Mouse (Mus musculus) v-Abl transformed pro-B cells (cell line): ENCODE data around the gene Tmem223.

Experiments
- in situ Hi-C, 2 experiments: fragments of 400-800 bp; cut with MboI; formaldehyde crosslinking; loops; one replicate each; pipeline ENCODE4 v1.15.1; 2025; ENCODE audit not compliant: unreplicated experiment in 2 of 2

The Tmem223 gene

DNA sequence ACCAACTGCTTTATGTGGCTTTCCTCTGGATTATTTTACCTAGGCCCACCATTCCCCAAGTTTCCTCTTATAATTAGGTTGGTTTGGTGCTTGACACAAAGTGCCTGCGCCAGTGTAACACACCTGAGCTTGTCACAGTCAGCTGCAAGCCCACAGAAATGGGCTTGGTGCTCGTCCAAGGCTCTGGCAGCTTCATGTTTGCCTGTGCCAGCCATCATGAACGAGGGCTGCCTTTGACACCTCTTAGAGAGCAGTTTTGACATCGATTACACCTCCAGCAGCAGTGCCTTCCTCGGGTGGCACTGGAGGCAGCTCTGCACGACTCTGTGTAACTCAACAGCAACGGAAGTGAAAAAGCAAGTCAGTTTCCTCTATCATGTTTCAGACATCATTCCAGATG lies 19.4 kb downstream of the Tmem223 start:
- in situ Hi-C loops: no loop called here

DNA sequence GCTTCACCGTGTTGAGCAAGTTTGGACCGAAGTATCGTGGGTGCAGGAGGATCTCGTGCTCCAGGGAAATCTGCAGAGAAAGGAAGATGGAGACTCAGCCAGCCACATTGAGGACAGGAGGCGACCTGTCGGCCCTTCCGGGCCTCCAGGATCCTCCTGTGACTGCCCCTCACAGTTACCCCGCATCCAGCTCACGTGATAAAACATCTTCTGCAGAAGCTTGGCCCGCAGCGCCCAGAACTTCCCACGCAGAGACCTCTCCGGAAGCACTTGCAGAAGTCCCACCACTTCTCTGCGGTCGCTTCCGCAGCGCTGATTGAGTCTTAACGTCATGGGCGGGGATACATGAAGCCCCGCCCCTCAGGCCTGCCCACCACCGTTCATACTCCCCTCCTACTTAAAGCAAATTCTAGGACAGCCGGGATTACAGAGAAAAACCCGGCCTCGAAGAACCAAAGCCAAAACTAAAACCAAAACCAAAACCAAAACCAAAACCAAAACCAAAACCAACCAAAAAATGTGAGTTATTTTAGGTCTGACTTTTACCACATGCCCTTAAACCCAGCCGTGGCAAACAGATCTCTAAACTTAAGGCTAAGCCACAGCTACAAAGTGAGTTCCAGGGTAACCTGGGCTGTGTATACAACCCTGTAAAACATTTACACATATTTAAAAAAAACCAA lies 27.6 kb downstream of the Tmem223 start, which contains the start of gene Polr2g:
Gene Polr2g (minus strand): TSS at position 314 of the 683 bp plus-strand sequence.
- in situ Hi-C loops: no loop called here

DNA sequence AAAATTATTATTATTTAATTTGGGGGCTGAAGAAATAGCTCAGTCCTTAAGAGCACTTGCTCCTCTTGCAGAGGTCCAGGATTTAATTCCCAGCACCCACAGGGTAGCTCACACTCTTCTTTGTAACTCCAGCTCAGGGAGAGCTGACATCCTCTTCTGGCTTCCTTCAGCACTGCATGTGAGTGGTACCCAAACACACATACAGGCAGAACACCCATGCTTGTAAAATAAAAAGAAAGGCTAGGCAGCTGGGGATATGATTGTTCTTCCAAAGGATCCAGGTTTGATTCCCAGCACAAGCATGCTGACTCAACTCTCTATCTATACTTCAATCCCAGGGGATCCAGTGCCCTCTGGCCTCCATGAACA lies 28.1 kb downstream of the Tmem223 start:
- in situ Hi-C loops: no loop called here

DNA sequence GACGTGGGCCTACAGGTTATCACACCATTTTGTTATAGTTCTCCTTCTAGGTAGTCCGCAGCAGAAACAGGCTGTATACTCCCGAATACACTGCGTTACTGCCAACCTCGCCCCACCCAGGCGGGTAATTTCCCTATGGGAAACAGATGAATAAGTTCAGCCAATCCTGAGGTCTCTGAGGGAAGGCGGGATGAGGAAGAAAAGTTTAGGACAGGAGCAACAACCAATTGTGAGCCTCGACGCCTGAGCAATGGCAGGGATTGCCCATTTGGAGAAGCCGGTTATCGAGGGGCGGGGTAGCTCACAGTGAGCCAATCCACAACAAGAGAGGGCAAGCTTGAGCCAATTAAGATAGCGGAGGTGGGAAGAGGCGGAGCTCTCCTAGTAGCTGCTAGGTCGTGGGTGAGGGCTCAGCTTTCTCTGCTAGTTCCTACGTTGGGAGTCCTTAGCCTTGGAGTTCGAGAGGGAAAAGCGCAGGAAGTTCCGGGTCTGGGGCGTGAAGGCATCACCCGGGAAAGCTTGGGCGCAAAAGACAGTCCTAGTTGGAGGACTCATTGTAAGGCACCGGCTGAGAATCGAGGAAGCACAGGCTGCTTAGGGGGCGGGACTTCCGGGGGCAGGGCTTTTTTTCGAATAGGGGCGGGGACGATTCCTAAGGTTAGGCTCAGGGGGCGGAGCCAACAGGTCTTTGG lies 31.5 kb downstream of the Tmem223 start, which contains the start of gene Zbtb3:
Gene Zbtb3 (plus strand): TSS at position 426 of the 692 bp plus-strand sequence.
- in situ Hi-C loops: no loop called here

DNA sequence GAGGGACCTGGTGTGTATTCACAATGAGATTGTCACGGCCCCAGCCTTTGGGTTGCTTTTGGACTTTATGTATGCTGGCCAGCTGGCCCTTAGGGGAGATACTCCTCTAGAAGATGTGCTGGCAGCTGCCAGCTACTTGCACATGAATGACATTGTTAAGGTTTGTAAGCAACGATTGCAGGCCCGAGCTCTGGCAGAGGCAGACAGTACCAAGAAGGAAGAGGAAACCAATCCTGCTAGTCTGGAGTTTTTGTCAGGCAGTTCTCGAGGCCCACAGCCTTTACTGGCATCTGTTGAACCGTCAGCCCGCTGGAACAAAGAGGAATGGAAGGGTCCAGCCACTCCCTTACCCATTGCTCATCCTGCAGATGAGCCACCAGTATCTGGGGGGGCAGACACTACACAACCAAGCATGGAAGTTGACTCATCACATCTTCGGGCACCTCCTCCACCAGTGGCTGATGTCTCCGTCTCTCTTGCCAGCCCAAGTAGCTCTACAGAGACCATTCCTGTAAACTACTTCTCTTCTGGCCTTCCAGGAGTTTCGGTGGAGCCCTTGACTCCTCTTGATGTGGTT lies 32.5 kb downstream of the Tmem223 start:
- in situ Hi-C loops: no loop called here

DNA sequence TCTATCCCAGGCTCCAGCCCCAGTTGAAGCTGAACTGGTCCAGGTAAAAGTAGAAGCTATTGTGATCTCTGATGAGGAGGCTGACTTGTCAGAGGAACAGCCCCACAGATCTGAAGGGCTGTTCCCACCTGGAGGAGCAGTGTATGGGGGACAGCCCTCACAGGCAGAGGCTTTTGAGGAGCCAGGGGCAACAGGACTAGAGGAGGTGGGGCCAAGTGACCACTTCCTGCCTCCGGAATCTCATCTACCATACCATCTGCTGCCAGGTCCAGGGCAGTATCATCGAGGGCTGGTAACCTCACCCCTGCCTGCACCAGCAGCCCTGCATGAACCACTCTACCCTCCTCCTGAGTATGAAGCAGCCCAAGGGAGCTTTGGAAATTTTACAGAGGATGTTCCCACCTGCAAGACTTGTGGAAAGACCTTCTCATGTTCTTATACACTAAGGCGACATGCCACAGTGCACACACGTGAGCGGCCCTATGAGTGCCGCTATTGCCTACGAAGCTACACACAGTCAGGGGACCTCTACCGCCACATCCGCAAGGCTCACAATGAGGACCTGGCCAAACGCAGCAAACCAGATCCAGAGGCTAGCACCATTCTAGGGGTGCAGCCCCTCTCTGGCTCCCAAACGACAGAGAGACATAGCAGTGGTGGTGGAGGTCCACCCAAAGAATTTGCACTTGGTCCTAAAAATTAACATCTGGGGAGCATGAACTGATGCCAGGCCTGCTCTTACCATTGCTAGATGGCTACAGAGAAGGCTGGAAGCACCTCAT lies 33.3 kb downstream of the Tmem223 start:
- in situ Hi-C loops: no loop called here

DNA sequence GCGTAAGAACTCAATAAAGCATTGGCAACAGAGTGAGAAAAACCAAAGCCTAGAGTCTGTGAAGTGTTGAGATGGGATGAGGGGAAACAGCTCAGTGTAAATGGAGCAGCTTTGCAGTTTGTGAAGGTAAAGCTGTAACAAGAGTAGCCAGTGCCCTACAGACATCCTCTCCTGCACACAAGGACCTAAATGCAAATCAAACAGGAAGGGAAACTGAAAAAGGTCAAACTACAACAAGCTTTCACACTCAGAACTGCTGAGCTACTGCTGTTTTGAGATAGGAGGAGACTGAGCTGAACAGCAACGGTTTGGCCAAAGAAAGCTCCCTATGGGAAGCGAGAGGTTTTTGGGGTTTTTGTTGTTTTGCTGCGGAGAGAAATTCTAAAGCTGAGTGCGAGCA lies 36.0 kb downstream of the Tmem223 start:
- in situ Hi-C loops: no loop called here

DNA sequence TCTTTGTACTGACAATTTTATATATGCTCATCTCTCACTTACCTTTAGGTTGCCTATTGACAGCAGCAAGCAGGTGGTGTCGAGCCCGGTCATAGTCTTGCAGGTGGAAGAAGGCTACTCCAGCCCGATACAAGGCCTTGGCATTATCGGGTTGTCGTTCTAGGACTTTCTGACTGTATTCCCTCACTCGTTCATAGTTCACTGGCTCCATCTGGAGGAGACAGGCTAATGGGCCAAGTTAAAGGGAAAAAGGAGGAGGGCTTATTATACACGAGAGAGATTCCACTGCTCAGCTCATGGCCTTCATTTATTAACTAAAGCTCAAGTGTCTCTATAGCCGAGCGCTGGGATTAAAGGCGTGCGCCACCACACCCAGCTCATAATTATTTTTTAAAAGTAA lies 45.0 kb downstream of the Tmem223 start:
- in situ Hi-C loops: loop anchor here in 1 of 2 experiments (5.0 kb wide), 2 partner anchors 44 to 74 kb away; partner anchors contain the start of genes 1700092M07Rik, Stx5a, Tmem179b and Tmem223

DNA sequence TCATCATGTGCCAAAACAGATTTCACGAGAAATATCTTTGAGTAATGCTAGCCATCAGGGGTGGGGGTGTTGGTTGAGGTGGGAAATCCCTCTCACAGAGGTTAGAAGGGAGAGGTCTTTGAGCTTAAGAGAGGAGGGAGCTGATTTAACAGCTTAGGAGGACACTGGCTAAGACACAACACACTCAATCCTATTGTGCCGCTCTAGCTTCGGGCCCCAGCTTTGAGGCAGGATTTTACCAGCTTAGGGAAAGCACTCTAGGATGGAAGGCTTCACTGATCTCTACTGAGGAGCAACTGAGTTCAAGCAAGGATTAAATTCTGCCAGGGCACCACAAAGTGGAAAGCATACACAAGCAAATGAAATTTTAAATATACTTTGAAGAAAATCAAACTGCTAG lies 46.2 kb downstream of the Tmem223 start:
- in situ Hi-C loops: loop anchor here in 1 of 2 experiments (5.0 kb wide), 2 partner anchors 45 to 75 kb away; partner anchors contain the start of genes 1700092M07Rik, Stx5a, Tmem179b and Tmem223

DNA sequence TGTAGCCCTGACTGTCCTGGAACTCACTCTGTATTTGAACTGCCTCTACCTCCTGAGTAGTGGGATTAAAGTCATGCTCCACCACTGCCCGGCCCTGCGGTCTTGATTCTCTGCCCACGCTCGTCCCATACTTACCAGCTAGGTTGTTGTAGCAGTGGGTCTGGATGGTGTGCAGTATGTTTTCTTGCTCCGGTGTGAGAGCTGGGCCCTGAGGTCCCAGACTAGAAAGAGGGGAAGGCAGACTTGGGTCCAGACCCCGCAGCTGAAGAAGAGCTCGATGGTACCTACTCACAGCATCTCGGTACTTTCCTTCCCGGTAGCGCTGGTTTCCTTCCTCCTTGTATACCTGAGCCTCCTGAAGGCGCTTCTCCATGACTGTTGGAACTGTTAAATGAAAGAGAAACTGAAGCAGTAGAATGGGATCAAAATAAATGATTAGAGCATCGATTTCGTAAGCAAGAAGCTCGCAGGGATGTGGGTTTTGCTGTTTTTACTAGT lies 47.6 kb downstream of the Tmem223 start:
- in situ Hi-C loops: loop anchor here in 1 of 2 experiments (5.0 kb wide), 2 partner anchors 46 to 76 kb away; partner anchors contain the start of genes 1700092M07Rik, Stx5a, Tmem179b and Tmem223

DNA sequence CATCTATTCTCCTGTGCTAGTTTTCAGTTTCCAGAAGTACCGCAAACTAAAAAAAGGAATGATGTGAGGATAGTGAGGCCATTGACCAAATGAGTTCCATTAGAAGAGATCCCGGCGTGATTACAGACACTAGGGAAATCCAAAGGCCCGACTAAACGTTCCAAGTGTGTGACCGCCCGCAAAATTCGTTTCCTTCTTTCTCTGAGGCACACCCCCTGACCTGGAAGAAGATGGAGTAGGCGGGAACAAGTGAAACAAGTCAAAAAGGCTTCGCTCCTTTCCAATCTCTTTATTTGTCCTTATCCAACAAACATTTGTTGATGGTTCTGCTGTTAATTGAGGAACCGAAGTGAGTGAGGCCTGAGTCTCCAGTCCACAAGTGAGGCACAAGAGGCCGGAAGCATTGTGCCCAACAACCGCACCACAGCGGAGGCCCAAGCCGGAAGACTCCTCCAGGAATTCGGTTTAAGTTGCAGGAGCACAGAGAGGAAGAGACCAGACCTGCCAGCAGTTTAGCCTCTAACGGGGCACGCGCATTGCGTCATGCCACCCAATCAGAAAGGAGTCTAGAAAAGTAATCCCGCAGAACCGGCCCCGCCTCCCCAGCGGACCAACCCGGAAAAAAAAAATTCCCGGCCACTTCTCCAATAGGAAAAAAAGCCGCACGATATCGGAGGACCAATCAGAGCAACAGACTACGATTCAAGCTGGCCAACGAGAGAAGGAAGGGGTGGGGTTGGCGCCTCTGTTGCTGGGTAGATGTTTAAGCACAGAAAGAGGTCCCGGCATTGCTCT lies 48.2 kb downstream of the Tmem223 start, which contains the start of gene Ttc9c:
Gene Ttc9c (minus strand): TSS at position 533 of the 795 bp plus-strand sequence.
- in situ Hi-C loops: loop anchor here in 1 of 2 experiments (5.0 kb wide), 2 partner anchors 47 to 77 kb away; partner anchors contain the start of genes 1700092M07Rik, Stx5a, Tmem179b and Tmem223

DNA sequence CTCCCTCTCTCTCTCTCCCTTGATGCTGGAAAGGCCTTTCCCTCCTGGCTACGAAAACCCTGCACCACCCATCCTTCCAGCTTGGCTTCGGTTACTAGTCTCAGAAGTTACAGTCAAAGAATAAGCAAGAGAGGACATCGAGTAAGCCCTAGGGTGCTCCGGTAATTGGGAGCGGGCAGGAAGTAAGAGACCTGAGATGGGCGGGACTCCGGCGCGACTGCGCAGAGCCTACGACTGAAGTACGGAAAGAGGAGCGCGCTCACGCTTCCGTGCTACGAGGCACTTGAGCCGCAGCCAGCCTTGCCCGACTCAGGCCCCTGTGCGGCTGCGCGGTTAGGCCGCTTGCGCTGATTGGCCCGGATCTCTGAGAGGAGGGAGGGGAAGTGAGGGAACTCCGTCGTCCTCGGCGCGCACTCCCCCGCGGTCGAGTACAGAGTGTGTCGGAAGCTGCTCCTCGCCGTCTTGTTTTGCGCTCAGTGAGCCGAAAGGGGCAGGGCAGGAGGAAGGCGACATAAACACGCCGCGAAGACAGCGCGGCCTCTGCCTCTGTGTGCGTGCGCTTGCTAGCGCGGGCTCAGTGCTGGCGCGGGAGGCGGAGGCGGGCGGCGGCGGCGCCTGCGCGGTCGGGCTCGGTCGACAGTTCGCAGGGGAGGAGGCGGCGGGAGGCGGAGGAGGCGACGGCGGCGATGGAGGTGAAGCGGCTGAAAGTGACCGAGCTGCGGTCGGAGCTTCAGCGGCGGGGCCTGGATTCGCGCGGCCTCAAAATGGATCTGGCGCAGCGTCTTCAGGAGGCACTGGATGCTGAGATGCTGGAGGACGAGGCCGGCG lies 49.0 kb downstream of the Tmem223 start, which contains the start of gene Hnrnpul2:
Gene Hnrnpul2 (plus strand): TSS at position 415 of the 828 bp plus-strand sequence.
- in situ Hi-C loops: loop anchor here in 1 of 2 experiments (5.0 to 10.0 kb wide), 3 partner anchors 48 to 105 kb away; partner anchors contain the start of genes 1700092M07Rik, Stx5a, Tmem179b and Tmem223

DNA sequence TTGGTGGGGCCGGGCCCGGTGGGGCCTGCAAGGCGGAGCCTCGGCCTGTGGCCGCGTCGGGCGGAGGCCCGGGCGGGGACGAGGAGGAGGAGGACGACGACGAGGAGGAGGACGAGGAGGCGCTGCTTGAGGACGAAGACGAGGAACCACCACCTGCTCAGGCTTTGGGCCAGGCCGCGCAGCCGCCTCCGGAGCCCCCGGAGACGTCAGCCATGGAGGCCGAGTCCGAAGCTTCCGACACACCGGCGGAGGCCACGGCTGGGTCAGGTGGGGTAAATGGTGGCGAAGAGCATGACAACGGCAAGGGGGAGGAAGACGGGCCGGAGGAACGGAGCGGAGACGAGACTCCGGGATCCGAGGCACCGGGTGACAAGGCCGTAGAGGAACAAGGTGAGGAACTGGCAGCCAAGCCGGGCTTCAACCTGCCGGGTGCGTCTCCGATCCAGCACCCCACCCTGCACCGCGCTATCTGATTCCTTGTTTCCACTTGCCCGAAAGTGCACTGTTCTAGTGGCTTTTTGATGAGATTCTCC lies 49.7 kb downstream of the Tmem223 start:
- in situ Hi-C loops: loop anchor here in 1 of 2 experiments (10.0 kb wide), 1 partner anchor 106 kb away; no protein-coding TSS in a partner anchor

DNA sequence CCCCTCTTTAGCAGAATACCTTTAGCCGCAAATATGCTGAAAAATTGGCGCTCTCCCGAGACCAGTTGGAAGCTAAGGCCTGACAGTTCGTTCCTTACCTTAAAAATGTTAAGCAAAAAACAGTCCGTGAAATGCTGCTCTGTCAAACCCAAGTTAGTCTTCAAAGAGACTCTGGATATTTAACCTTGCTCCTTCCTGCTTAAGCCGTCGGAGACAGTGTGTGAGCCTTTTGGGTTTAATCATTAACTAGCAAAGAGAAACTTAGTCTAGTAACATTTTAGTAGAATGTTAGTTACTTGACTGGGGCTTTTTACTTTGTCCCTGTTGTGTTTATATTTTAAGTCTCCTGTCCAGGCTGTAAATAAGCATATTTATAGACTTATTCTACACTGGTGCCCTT lies 50.4 kb downstream of the Tmem223 start:
- in situ Hi-C loops: loop anchor here in 1 of 2 experiments (10.0 kb wide), 1 partner anchor 106 kb away; no protein-coding TSS in a partner anchor
